Mouse (Mus musculus) urinary bladder, adult 2 months (tissue): ENCODE data around the gene Kalrn. TPM values are rescaled to one million over a fixed set of nuclear protein-coding genes. Genes with fewer than 3 reads are reported as not detected.

Experiments
- DNase-seq: peaks from one replicate; pipeline ENCODE4 v3.0.0; 2022; ENCODE audit warnings: low spot score
- polyA plus RNA-seq: library from polyadenylated mRNA; depleted of rRNA; stranded (reverse); fragments of >200 nt; gene quantifications from 2 replicates; pipeline ENCODE4 v1.2.3, GENCODE M21; 2012

The Kalrn gene
- polyA plus RNA-seq, 1 experiment = 8.4 TPM

DNA sequence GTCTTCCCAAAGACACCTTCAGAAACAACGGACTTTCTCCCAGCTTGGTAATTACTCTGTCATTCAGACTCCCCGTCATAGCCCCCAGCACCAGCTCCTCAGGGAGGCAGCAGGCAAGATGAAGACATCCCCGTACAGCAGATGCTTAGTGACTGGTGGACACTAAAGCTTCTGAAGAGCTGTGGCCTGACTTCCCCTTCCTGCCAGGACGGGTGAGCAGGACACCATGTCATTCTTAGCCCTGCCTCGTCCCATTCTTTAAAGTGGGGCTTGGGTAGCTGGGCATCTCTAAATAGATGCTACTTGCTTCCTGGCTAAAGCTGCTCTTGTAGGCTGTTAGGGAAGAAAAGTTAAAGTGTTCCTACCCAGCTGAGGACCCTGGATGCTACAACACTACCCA lies 145.7 kb downstream of the Kalrn start:
- no peak for DNase-seq

DNA sequence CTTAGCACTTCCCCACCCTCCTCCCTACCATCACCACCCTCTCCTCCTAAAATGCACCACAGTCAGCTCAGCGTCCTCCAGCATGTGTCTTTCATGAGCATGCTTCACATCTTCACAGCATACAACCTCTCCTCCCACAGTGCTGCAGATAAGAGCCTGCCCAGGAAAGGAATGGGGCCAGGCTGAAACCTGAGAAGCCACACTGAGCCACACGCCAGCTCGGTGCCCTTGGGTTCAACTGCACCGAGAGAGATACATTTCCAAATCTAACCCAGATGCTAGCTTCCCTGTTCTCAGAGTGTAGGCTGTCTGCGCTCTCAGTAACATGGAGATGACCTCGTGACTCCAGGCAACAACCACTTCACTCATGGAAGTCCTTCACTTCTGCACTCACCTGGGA lies 151.9 kb downstream of the Kalrn start:
- DNase-seq = no peak

DNA sequence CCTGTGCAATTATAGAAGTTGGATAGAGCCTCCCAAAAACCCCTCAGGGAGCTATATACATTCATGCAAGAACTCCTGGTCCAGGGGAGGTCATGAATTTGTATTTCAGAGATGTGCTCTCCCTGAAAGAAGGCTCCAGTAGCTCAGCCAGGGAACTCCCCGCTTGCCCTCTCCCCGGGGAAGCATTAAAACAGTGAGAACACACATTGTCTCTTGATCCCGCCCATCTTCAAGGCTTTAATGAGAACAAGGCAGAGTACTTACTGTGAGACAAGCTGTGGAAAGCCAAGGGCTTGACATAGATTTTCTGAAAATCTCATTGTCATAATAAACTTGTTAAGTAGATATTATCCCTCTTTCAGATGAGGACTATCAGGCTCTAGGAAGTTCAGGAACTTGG lies 155.4 kb downstream of the Kalrn start:
- no peak for DNase-seq

- DNase-seq = no peak
Measured at GRCm38 (mm10) chr16:34417383-34417782, 155.9 kb downstream of the Kalrn start.

DNA sequence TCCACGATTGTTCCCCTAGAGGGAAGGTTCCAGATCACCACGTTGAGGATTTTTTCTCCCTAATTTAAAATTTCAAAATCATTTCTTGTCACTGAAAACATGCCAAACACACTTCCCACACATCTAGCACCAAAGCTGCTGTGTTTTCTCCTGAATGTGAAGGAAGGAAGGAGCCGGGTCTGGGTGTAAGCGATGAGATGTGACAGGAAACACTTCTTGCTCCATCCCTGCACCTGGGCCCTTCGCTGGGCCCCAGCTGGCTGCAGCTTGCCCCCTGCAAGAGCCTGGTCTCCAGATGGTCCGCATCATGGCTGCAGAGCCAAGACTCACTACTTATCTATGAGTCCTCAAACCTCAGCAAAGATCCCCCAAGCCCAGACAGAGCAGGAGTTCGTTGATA lies 158.8 kb downstream of the Kalrn start:
- DNase-seq = no peak

DNA sequence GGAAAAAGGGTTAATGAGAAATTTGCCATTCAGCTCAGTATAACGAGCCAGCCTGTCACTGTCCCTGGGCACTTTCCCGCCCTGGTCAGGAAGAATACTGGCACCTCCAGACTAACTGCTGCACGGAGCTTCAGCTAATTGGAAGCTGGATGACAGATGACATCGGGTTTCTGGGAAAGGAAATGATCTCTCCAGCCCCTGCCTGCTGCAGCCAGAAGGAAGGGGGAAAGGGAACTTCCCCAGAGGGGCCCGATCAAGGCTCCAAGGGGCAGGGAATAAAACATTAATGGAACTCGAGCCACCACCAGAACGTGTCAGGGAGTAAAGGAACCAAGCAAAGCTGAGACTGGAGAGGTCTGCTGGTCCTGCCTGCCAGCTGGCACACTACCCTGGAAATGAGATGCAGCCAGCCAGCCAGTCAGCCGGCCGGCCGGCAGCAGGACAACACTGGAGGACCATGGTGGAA lies 159.4 kb downstream of the Kalrn start:
- DNase-seq = no peak

DNA sequence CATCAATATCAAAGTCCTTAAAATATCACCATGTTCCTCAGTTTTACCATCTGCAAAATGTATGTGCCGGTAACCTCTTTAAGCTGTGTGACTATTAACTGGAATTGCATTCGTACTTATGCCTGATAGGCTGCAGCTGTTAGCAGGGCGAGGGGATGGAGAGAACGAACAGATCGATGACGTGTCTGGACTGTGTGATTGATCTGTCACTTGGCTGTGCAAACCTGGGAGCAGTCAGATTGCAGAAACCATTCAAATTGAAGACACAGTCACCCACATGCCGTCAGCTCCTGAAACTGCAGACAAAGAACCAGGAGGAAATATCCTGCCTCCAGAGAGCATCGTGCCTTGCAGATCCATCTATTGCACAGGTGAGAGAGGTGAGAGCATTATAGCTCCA lies 166.3 kb downstream of the Kalrn start:
- no peak for DNase-seq

DNA sequence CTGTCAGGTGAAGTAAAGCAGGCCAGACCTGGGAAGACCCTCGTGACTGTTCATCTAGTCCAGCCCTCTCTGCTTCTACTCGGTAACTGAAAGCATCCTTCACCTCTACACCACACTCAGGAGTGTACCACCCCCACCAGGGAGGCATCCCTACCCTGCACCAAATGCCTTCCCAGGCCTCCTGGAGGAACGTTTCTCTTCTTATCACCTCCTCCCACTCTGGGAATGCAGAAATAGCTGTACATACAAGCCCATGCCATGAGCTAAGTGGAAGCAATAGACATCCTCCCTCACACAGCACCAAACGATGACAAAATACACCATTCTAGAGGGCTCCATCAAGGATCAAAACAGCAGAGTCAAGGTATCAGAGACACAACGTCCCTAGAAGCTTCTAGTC lies 168.2 kb downstream of the Kalrn start:
- no peak for DNase-seq

GRCm38 (mm10) chr16:34401216-34401615 lies 172.1 kb downstream of the Kalrn start:
- no peak for DNase-seq

- DNase-seq = no peak
Measured at GRCm38 (mm10) chr16:34400102-34400728, 173.1 kb downstream of the Kalrn start.

DNA sequence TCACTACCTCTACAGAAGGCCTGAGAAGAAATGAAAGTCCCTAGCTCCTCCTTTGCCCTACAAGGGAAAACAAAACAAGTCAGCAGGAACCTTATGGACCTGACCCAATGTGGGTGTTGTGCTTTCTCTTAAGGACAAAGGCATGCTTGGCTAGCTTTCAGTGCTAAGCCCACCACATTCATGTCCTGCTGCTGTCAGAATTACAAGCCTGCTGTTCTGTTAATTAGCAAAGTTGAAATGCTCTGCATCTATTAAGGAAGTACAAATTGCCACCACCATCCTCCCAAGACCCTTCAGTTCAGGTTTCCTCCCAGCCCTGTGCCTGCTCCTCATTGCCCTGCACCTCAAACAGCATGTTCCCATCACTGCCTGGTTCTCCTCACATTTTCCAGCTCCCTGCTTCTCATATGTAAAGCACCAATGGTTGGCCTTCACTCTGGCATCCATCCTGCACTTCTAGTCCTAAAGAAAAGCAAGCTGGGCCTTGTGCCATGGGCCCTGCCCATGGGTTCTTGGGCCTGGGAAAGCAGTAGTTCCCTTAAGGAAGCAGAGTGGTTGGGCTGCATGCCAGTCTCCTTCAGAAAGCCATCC lies 178.0 kb downstream of the Kalrn start:
- no peak for DNase-seq

DNA sequence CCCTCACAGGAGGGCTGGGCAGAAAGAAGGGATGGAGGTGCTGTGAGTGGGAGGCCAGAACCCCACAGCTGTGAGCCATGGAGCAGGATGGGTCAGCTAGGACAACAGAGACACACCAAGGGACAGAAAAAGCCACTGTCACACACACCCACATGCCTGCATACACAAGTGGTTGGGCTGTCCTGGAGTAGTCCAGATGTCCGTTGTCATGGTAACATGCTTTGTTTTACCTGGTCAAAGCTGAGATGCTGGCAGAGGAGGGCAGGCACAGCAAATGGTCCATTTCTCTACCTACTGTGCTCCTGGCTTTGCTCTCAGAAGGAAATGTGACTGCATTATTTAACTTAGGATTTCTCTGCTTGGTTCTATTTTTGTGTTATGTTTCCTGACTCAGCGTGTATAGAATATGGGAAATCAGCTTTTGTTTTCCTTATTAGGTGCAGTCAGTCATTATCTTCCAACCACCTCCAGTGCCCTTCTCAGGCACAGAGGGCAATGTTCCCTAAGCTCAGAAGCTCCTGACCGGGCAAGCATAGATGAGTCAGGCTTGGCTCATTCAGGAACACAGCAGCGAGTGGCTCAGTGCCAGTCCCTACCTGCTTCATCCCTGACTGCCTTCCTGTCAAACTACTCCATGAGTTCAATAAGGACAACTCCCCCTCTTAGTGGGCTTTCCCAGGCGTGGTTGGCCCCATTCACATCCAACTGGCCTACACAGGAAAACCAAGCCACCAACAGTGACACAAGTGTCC lies 183.6 kb downstream of the Kalrn start:
- no peak for DNase-seq

DNA sequence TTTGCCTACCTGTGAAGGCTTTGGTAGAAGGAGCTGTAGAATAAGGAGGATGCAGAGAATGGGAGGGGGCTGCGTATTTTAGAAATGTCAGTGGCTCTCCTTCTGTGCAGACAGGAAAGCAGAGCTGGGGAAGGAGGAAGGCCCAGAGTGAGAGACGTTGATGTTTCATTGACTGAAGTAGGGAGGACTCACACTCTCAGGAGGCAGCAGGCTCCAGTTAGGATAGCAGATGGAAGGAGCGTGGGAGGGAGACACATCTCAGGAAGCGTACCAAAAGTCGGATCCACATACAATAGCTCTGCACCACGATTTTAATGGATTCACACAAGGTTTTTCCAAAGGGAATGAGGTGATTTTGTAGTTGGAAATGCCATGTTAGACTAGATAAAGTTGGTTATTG lies 184.5 kb downstream of the Kalrn start:
- DNase-seq = no peak

DNA sequence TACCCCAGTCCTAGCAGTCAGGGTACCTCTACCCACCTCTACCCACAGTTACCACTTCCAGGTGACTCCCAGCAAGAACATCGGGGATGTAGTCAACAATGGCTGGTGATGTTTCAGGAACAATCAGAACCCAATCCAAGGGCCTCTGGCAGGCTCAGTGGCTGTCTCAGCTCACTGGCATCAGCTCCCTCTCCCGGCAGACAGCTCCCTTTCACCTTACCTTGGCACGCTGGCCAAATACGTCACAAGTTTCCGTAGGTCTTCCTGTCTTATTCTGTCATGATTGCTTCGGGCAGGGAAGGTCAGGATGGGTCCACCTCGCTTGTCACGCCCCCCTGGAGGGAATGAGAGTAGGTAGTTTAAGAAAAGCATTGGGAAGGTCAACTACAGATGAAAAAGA lies 188.3 kb downstream of the Kalrn start:
- no peak for DNase-seq

- no peak for DNase-seq
Measured at GRCm38 (mm10) chr16:34382992-34383391, 190.3 kb downstream of the Kalrn start.

DNA sequence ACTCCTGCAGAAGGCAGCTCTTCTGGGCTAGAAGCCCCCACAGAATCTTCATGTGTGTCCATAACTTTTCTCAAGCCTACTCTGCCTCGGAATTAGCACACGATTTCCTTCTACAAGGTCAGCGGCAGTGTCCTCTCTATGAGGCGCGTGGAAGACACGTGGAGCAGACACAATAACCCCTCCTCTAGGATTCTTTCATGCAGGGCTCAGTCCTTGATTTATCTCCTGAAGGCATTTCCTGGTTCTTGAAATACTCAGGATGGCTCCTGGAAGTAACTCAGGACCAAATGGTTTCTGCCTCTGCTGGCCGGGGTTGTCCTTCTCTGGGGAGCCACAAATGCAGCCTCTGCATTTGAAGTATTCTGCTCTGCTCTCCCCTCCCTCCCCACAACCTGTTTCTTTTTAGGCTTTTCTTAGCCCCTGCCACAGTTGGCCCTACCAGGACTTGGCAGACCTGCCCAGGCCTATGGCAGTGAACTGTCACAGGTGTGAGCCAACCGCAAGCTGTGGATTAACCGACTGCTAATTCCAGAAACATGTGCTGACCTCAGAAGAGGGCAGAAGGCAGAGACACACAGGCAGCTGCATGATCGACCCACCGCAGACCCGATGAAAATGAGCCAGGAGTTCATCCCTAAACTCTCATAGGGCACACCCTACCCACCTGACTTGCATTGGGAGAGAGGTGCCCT lies 197.0 kb downstream of the Kalrn start:
- DNase-seq = no peak

- no peak for DNase-seq
Measured at GRCm38 (mm10) chr16:34373519-34373918, 199.8 kb downstream of the Kalrn start.

GRCm38 (mm10) chr16:34372103-34372741 lies 201.1 kb downstream of the Kalrn start:
- DNase-seq = no peak

DNA sequence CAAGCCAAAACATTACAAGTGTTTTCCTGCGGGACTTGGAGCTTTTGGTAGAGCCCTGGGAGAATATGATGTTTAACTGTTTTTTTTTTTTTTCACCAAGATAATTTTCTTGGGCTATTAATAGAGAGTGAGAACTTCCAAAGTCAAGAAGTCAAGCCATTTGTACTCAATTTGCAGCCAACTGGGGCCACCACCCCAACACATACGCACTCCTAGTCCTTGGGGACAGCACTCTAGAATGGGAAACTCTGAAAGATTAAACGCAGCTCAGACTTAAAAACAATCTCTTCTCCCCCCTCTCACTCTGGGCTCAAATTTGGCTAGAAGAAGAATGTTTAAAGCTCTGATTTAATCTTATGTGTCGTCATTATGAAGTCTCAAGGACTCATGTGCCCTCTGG lies 214.1 kb downstream of the Kalrn start:
- DNase-seq = no peak

GRCm38 (mm10) chr16:34355547-34355946 lies 217.8 kb downstream of the Kalrn start:
- no peak for DNase-seq

- no peak for DNase-seq
Measured at GRCm38 (mm10) chr16:34354042-34354441, 219.3 kb downstream of the Kalrn start.

- DNase-seq = no peak
Measured at GRCm38 (mm10) chr16:34352747-34353146, 220.6 kb downstream of the Kalrn start.
